Mouse (Mus musculus) left cerebral cortex, postnatal 14 days (tissue): ENCODE measurements at regions not wholly inside any gene's neighbourhood (a gene's known extent, or its start where the extent isn't known, plus 50 kb on each side); places are given as distances from the start of the nearest gene placed in this dataset.
"Not testable (repeated sequence)": the region's sequence is repeated elsewhere in the genome, so short reads cannot be mapped to it uniquely, and the experiment has no call there.

Experiments
- DNase-seq, 2 experiments: peaks; one replicate each; pipeline ENCODE4 v3.0.0; 2021 to 2022; ENCODE audit warnings: low spot score in 2 of 2, mixed read lengths in 1 of 2
- intact Hi-C: fragments of 180-260 bp; cut with DNase I; formaldehyde crosslinking; loops from one replicate; pipeline ENCODE4 v1.15.1; 2025

DNA sequence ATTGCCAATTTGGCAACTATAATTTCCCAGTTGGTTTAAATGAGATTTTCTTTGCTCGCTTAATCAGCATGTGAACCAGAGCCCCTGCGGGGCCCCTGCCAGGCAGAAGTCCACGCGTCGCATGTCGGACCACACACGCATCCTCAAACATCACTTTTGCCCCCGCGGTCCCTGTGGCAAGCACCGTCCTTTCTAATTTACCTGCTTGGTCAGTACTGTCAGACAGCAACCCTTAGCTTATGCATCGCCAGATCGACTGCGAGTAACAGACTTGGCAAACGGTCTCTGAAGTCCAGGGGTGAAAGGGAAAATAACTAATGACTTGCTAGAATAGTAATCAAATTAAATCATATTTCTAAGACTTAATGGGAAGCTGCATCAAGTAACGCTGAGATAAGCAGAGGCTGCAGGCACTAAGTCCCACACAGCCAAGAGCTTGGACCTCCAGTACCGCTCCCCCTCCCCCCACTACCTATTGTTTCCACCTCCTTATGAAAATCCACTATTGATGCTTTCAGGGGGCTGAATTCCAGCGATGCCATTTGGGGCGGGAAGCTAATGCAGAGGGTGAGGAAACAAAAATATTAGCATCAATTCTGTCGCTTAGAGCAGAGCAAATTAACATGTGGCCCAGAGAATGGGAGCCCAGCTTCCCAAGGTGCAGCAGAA, 142.0 kb upstream of the Cntnap4 start:
- DNase-seq: no peak
- intact Hi-C loops: no loop called here

- no peak for DNase-seq
- intact Hi-C loops: no loop called here
These were observed 157.9 kb upstream of the Cntnap4 start for GRCm38 (mm10) chr8:112411968-112412367.

- DNase-seq: peak in 1 of 2 experiments; percentile 18
- intact Hi-C loops: no loop called here
These were observed 158.6 kb upstream of the Cntnap4 start for GRCm38 (mm10) chr8:112411213-112411612.

GRCm38 (mm10) chr8:112408211-112408735, 161.6 kb upstream of the Cntnap4 start:
- no peak for DNase-seq
- intact Hi-C loops: no loop called here

DNA sequence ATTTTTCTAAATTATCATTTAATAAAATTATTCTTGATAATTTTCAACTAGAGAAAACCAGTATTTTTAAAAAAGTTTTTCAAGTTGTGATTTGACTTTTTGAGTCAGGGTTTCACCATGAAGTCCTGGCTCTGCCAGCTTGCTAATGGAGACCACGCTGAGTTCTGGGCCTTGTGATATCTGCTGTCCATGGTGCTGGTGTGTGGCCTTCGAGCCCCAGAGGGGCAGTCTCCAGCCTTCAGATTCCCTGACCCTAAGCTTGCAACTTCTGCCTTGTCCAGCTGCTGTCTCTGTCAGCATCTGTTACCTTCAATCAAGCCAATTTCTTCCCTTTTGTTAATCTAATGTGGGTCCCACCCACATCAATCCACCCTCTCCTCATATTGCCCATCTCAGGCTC, 165.8 kb upstream of the Cntnap4 start:
- no peak for DNase-seq
- intact Hi-C loops: no loop called here

DNA sequence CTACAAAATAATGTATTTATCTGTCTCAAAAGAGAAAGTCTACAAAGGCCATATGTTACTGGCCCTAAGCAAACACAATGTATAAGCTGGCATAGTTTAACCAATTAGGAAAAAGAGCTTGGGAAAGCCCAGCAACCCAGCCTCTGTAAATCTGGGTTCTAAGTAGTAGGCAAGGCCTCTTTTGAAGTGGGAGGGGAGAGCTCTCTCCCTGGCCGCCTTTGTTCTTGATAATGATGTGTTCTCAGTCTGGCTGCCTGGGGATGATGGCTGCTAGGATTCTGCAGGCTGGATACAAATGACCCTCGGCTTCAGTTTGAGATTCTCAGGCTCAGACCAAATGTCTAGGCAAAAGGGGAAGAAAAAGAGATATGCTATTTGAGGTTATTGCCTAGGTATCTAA, 172.4 kb upstream of the Cntnap4 start:
- intact Hi-C loops: no loop called here
- no peak for DNase-seq

DNA sequence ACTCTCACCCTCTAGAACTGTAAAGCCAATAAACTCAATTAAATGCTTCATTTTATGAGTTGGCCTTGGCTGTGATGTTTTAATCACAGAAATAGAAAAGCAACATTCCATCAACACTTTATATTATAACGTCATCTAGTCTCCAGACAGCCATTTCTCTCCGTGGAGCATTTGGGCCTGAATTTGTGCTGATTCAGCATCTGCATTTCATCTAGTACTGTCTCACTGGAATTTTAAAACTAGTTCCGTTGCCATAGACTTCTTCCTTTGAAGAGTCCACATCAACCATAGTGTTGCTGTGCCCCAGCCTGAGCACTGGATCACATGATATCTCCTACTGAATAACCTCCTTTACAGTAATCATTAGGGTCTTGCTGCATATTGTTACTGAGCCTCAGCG, 179.7 kb upstream of the Cntnap4 start:
- DNase-seq: no peak
- intact Hi-C loops: no loop called here

DNA sequence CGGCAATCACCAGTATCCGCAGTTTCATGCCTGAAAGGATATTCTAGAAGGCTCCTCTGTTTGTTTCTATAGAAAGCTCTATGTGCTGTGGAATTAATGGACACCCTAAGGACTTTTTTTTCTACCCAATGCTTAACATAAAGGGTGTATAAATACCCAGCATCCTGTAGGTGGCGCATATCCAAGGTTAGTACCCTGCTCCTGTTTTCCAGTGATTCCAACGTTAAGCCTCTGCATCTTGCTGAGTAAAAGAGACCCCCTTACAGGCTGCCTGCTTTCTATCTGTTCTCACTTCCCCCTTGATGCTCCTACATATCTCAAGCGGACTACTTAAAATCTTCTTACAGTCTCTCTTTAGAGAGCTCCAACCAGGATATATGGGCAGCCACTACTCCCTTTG, 221.5 kb upstream of the Cntnap4 start:
- DNase-seq: peak; percentile 25 to 38
- intact Hi-C loops: no loop called here

- intact Hi-C loops: no loop called here
- no peak for DNase-seq
These were observed 236.7 kb upstream of the Cntnap4 start for GRCm38 (mm10) chr8:112333171-112333570.

DNA sequence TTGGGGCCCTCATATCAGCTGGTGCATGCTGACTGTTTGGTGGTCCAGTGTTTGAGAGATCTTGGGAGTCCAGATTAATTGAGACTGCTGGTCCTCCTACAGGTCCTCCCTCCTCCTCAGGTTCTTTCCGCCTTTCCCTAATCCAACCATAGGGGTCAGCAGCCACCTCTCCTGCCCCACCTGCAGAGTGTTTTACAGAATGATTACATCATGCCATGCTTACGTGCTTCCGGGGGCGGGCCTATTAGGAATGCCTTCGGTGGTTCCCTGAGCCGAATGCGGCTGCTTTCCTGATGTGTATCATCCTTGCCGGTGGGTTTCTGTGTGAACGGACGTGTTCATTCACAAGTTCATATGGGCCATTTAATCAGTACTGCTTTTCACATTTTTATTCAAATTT, 237.8 kb upstream of the Cntnap4 start:
- intact Hi-C loops: no loop called here
- no peak for DNase-seq

- intact Hi-C loops: no loop called here
- no peak for DNase-seq
These were observed 260.0 kb upstream of the Cntnap4 start for GRCm38 (mm10) chr8:112309816-112310215.

- intact Hi-C loops: no loop called here
- no peak for DNase-seq
These were observed 261.5 kb upstream of the Cntnap4 start for GRCm38 (mm10) chr8:112308354-112308753.

- intact Hi-C loops: no loop called here
- no peak for DNase-seq
These were observed 272.8 kb upstream of the Cntnap4 start for GRCm38 (mm10) chr8:112297021-112297420.

DNA sequence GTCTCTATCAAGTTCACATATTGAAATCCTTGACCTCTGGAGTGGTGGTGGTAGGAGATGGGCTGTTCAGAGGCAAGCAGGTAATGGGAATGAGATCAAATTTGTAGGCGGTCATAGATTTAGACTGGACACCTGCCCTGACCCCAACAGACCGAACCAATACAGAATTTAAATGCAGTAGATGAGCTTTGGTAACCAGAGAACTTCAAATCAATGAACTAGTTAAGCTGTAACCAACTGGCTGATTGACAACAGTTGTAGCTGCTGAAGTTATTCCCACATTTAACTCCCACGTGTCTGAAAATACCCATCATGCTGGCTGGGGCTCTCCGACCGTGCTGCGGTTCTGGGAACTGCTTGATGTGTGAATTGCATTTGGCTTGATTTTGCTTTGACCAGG, 268.5 kb upstream of the Gm6793 start:
- intact Hi-C loops: no loop called here
- no peak for DNase-seq

DNA sequence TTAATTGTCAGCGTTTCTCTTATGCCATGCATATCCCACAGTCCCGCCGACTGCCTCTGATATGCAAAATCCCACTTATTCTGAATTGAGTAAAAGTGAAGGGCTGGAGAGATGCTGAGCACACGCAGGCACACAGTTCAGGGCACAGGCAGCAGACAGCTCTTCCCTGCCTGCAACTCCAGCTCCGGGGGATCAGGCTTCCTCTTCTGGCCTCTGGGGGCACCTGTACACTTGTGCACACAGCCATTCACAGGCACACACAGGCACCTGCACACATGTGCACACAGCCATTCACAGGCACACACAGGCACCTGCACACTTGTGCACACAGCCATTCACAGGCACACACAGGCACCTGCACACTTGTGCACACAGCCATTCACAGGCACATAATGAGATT, 254.8 kb upstream of the Gm6793 start:
- no peak for DNase-seq

GRCm38 (mm10) chr8:112269214-112269566, 254.4 kb upstream of the Gm6793 start:
- intact Hi-C loops: no loop called here

More for the DNA sequence above, 254.8 kb upstream of the Gm6793 start:
- intact Hi-C loops: no loop called here

GRCm38 (mm10) chr8:112268544-112269213, 253.8 kb upstream of the Gm6793 start:
- intact Hi-C loops: no loop called here
- peak; percentile 19 to 34 for DNase-seq

More at GRCm38 (mm10) chr8:112269214-112269566, 254.4 kb upstream of the Gm6793 start:
- no peak for DNase-seq

GRCm38 (mm10) chr8:112257922-112258475, 243.2 kb upstream of the Gm6793 start:
- intact Hi-C loops: no loop called here
- no peak for DNase-seq

DNA sequence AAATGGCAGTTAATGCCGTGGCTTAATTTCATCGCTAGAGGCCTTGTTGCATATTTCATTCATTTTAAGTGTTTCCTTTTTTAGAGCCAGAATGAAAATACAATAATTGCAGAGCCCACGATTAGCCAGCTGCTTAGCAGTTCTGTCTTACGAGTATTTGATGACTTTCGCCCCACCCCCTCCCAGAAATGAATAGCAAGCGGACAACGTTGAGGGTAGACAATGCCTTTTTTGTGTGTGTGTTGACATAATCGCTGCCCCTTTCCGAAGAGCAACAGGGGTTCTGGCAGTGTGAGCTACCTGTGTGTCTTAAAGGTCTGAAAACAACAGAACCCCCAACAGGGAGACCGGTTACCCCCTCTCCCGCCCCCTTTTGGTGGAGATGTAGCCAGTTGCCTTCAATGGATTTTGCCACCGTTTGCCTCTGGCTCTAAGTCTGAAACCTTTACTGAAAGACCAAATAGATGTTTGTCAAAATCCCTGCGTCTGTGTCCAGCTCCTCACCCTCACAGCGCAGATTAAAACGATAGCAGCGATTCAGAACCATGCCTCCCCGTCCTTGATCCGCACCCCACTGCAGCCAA, 242.6 kb upstream of the Gm6793 start:
- intact Hi-C loops: no loop called here
- no peak for DNase-seq

DNA sequence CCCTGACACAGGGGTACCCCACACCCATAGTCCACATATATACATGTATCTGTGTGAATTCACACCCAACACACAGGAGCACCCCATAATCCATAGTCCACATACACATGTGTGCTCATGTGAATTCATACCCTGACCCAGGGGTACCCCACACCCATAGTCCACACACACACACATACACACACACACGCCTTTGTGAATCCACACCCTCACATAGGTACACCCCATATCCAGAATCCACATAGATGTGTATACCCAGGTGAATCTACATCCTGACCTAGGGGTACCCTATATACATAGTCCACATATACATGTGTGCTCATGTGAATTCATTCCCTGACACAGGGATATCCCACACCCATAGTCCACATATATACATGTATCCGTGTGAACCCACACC, 231.8 kb upstream of the Gm6793 start:
- intact Hi-C loops, DNase-seq: not testable (repeated sequence)
